9 mouse cellular contexts compared by ENCODE assay signal in genomic region chr13:60479862-60480730, GRCm38 (mm10).
A peak's percentile ranks its signal among the peaks of the same experiment; 100 is the strongest.
DNase-seq lines count a peak whose midpoint lies in the region; ATAC-seq lines count a peak whose summit lies in the region.
"Had no signal": no experiment of that assay in that cellular context is flagged by ENCODE, and none has a peak within 500 bp of the region (broad histone marks: within the 10 kb centered on the region; RNA-seq: fewer than 3 reads in every experiment).

No protein-coding gene starts in this region.

- no peak overlapping the region for H3K9ac ChIP-seq in heart, embryonic 12.5 days
- H3K9ac ChIP-seq in forebrain, embryonic 15.5 days (replicated peaks): no peak overlapping the region
- H3K9ac ChIP-seq in midbrain, embryonic 16.5 days (ENCODE audit: low read depth, low read length): no peak overlapping the region

- peaks cover 10% of the 10 kb centered on the region; the same call in 1 of the 2 replicates for H3K27me3 ChIP-seq in heart, embryonic 12.5 days (replicated peaks)
- no peaks in the 10 kb centered on the region for H3K27me3 ChIP-seq in forebrain, embryonic 15.5 days
- H3K27me3 ChIP-seq in midbrain, embryonic 16.5 days (ENCODE audit: control insufficient read depth, insufficient read depth, low read depth, low read length): no peaks in the 10 kb centered on the region; the same call in 1 of the 2 replicates

- no peak for DNase-seq in heart, postnatal 36 days
- DNase-seq in kidney, postnatal 25 days: peak; percentile 39 to 59
- no peak for DNase-seq in cerebellum, adult 11-12 months
- no peak for DNase-seq in B cell, adult 2 months
- DNase-seq in urinary bladder, postnatal 10 days (ENCODE audit: low spot score): no peak

- peak overlapping the region; percentile 45 for H3K4me3 ChIP-seq in heart, embryonic 12.5 days
- peak overlapping the region; percentile 32; the same call in 1 of the 2 replicates for H3K4me3 ChIP-seq in forebrain, embryonic 15.5 days
- no peak overlapping the region; the same call in 1 of the 2 replicates for H3K4me3 ChIP-seq in midbrain, embryonic 16.5 days (ENCODE audit: low read depth, low read length)
- H3K4me3 ChIP-seq: erythroblast, embryonic 14.5 days had no signal

- no peaks in the 10 kb centered on the region for H3K36me3 ChIP-seq in heart, embryonic 12.5 days
- no peaks in the 10 kb centered on the region for H3K36me3 ChIP-seq in forebrain, embryonic 15.5 days
- H3K36me3 ChIP-seq in midbrain, embryonic 16.5 days (ENCODE audit: control insufficient read depth, insufficient read depth, low read length): no peaks in the 10 kb centered on the region

- intact Hi-C loops in heart, postnatal 36 days (cut with DNase I): loop anchor here (1.0 to 5.0 kb wide), 4 partner anchors 121 to 337 kb away; partner anchors contain the start of gene Dapk1

- WGBS in heart, embryonic 12.5 days: 14% methylated on average over 13 of the region's 13 CpGs
- WGBS in forebrain, embryonic 15.5 days: 7% methylated on average over 13 of the region's 13 CpGs
- WGBS in midbrain, embryonic 16.5 days: 12% methylated on average over 13 of the region's 13 CpGs

- no peak overlapping the region for H3K27ac ChIP-seq in heart, embryonic 12.5 days (ENCODE audit: poor library complexity, severe bottlenecking)
- no peak overlapping the region for H3K27ac ChIP-seq in forebrain, embryonic 15.5 days (replicated peaks)
- no peak overlapping the region for H3K27ac ChIP-seq in midbrain, embryonic 16.5 days (ENCODE audit: low read length)

- peaks cover 11% of the 10 kb centered on the region for H3K4me1 ChIP-seq in heart, embryonic 12.5 days (replicated peaks)
- H3K4me1 ChIP-seq in forebrain, embryonic 15.5 days: peaks cover 30% of the 10 kb centered on the region
- H3K4me1 ChIP-seq in midbrain, embryonic 16.5 days (ENCODE audit: control insufficient read depth, insufficient read depth, low read length): peaks cover 11% of the 10 kb centered on the region

- no peak for ATAC-seq in heart, embryonic 12.5 days (ENCODE audit: insufficient number of reproducible peaks, low FRiP score)
- ATAC-seq in forebrain, embryonic 15.5 days (replicated peaks): peak; percentile 23
- ATAC-seq in midbrain, embryonic 16.5 days: peak; percentile 26; the same call in 1 of the 2 replicates

- H3K9me3 ChIP-seq in heart, embryonic 12.5 days (replicated peaks): no peaks in the 10 kb centered on the region; the same call in 1 of the 2 replicates
- no peaks in the 10 kb centered on the region for H3K9me3 ChIP-seq in forebrain, embryonic 15.5 days
- H3K9me3 ChIP-seq in midbrain, embryonic 16.5 days (replicated peaks; ENCODE audit: control insufficient read depth, low read length, poor library complexity, severe bottlenecking): no peaks in the 10 kb centered on the region

- H3K4me2 ChIP-seq in heart, embryonic 12.5 days: peak overlapping the region; percentile 82
- peak overlapping the region; percentile 65 for H3K4me2 ChIP-seq in forebrain, embryonic 15.5 days (replicated peaks)
- peak overlapping the region; percentile 68 for H3K4me2 ChIP-seq in midbrain, embryonic 16.5 days (ENCODE audit: low read length)

Comparison
In these comparisons a context has a peak if more than half of its experiments do, and no peak if none do; other contexts are left out.
1. DNase-seq: peak in kidney, postnatal 25 days (2 of 2); none in heart, postnatal 36 days (0 of 2), cerebellum, adult 11-12 months (single experiment), B cell, adult 2 months (0 of 2) and urinary bladder, postnatal 10 days (single experiment).
2. Peak in every context shown above with its lines, with median percentiles within 50 percentile points of each other: H3K4me2 ChIP-seq.